Comparison of ENCODE assay signal across 13 mouse cellular contexts in the genomic region with DNA sequence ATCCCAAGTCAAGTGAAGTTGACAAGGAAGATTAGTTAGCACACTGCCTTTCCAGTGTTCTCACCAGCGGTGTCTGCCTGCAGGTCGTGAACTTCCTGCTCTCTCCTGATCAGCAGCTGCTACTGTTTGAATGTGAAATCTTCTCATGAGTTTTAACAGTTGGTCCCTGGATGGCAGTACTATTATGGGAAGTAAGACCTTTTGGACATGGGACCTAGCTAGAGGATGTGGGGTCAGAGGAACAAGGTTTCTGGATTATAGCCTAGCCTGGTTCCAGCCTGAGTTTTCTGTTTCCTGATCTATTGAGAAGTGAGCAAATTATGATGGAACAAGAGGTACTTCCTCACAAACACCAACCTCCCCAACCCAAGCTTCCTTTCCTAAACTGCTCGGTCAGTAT.
"Had no signal": no experiment of that assay in that cellular context is flagged by ENCODE, and none has a peak within 500 bp of the region (broad histone marks: within the 10 kb centered on the region; RNA-seq: fewer than 3 reads in every experiment).

No protein-coding gene starts in this region.

- H3K27me3 ChIP-seq: limb, embryonic 13.5 days; liver, embryonic 15.5 days; lung, embryonic 15.5 days; midbrain, embryonic 13.5 days had no signal

- H3K9me3 ChIP-seq: limb, embryonic 13.5 days; liver, embryonic 15.5 days; lung, embryonic 15.5 days; midbrain, embryonic 13.5 days had no signal

- H3K4me1 ChIP-seq: limb, embryonic 13.5 days; liver, embryonic 15.5 days; lung, embryonic 15.5 days; midbrain, embryonic 13.5 days had no signal

- H3K4me3 ChIP-seq: limb, embryonic 13.5 days; liver, embryonic 15.5 days; lung, embryonic 15.5 days; midbrain, embryonic 13.5 days had no signal

- ATAC-seq: intestine, postnatal 0 days; midbrain, embryonic 13.5 days had no signal

- H3K27ac ChIP-seq: kidney, postnatal 0 days; limb, embryonic 13.5 days; liver, embryonic 15.5 days; lung, embryonic 15.5 days; midbrain, embryonic 13.5 days had no signal

- H3K9ac ChIP-seq: limb, embryonic 13.5 days; liver, embryonic 15.5 days; lung, embryonic 15.5 days; midbrain, embryonic 13.5 days had no signal

- DNase-seq: kidney, adult 9 months; kidney, postnatal 36 days; layer of hippocampus, adult 9-11 months; lung, postnatal 14 days; right cerebral cortex, adult 18-20 months; right cerebral cortex, postnatal 25 days; thymus, postnatal 36 days had no signal

- H3K36me3 ChIP-seq: limb, embryonic 13.5 days; liver, embryonic 15.5 days; lung, embryonic 15.5 days; midbrain, embryonic 13.5 days had no signal

- H3K4me2 ChIP-seq: limb, embryonic 13.5 days; liver, embryonic 15.5 days; lung, embryonic 15.5 days; midbrain, embryonic 13.5 days had no signal
